Comparison of ENCODE assay signal across 8 mouse cellular contexts in the genomic region with DNA sequence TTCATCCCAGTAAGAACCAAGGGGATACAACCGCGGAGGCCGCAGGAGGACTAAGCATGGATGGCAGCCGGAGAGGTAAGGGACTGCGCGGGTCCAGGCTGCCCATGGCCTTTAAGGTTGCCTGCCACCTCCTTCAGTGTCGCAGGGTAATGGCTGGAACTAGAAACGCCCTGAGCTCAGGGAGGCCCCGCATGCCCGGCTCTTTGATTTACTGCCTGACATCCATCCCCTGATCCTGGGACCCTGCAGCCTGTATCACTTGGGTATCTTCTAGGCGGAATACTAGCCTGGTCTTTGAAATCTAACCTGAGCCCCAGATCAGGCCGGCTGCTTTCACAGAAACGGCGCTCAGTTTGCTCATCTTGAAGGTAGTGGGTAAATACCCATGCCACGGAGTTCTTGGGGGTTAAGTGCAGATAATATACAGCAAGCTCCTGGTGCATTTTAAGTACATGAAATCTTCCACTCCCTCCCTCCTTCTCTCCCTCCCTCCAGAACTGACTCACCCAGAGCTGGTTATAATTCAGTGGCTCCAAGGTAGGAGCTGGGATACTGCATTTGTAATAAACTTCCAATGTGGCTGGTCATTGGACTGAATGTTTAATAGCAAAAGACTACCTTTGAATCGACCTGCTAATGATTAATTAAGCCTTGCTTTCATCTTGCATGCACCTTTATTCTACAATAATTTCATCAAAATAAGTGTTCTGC. TPM values are rescaled to one million over a fixed set of nuclear protein-coding genes. Genes with fewer than 3 reads are reported as not detected.
DNase-seq lines count a peak whose midpoint lies in the region; TF ChIP-seq lines count a peak whose summit lies in the region.

No protein-coding gene starts in this region.

- H3K27ac ChIP-seq in layer of hippocampus, adult 2 months: peak overlapping the region; percentile 95
- H3K27ac ChIP-seq in hindbrain, embryonic 10.5 days: peak overlapping the region; percentile 84
- H3K27ac ChIP-seq in macrophage: no peak overlapping the region

- peaks cover 17% of the 10 kb centered on the region for H3K4me1 ChIP-seq in hindbrain, embryonic 10.5 days (replicated peaks)

- no peaks in the 10 kb centered on the region for H3K27me3 ChIP-seq in hindbrain, embryonic 10.5 days (ENCODE audit: insufficient read depth, poor library complexity, severe bottlenecking)

- H3K9me3 ChIP-seq in hindbrain, embryonic 10.5 days: 0 out of 2 replicates have a peak, but pooled peaks cover 5% of the 10 kb centered on the region

- peaks cover 11% of the 10 kb centered on the region for H3K36me3 ChIP-seq in hindbrain, embryonic 10.5 days
- H3K36me3 ChIP-seq in macrophage (ENCODE audit: inconsistent target): no peaks in the 10 kb centered on the region

- peak overlapping the region; percentile 97 for H3K4me3 ChIP-seq in layer of hippocampus, adult 2 months
- peak overlapping the region; percentile 66 for H3K4me3 ChIP-seq in hindbrain, embryonic 10.5 days
- peak overlapping the region; percentile 87 for H3K4me3 ChIP-seq in macrophage (ENCODE audit: inconsistent target)

- DNase-seq in layer of hippocampus, adult 2 months (ENCODE audit: low spot score in 2 of 2): peak in 1 of 2 experiments; percentile 9
- no peak for DNase-seq in layer of hippocampus, postnatal 36 days
- DNase-seq in brain, adult 2 months (ENCODE audit: low read depth, low spot score): peak; percentile 76
- no peak for DNase-seq in hindbrain, embryonic 10.5 days (ENCODE audit: low spot score)
- no peak for DNase-seq in layer of hippocampus, adult 9-11 months
- DNase-seq in cerebellum, postnatal 10 days: no peak
- DNase-seq in thymus, postnatal 0 days (ENCODE audit: low spot score): no peak

- 2% methylated on average over 16 of the region's 16 CpGs for WGBS in hindbrain, embryonic 10.5 days
- 4% methylated on average over 15 of the region's 16 CpGs for WGBS in macrophage (ENCODE audit: missing documents)

- TF ChIP-seq CTCF in layer of hippocampus, adult 2 months (conservative IDR thresholded peaks at IDR 0.05): no peak

- H3K79me2 ChIP-seq in macrophage (ENCODE audit: inconsistent target): no peaks in the 10 kb centered on the region

RNA-seq across cellular contexts. Expression of a gene that starts 0.5 kb away (rescaled TPM):
- 10 to 100 TPM; 26.3 to 32.2 TPM for total RNA-seq in layer of hippocampus, adult 2 months (2021)
- 10 to 100 TPM; 25.3 to 27.7 TPM for total RNA-seq in layer of hippocampus, postnatal 36 days (2021)
- polyA plus RNA-seq in hindbrain, embryonic 10.5 days (2016; fragmentation: Nextera tagmentation; extraction: Ambion mirVana): 20.2 and 22.5 TPM in 2 replicates
- total RNA-seq in macrophage (2018; cell fraction: chromatin; rRNA removed): 10 to 100 TPM in 18 of 26 experiments, 1 to 10 TPM in 8; 1.9 to 46.0 (median 18.9) TPM
- 1 to 10 TPM in 25 of 26 experiments, under 1 TPM in 1; 0.91 to 5.5 (median 3.7) TPM for total RNA-seq in macrophage (2018; cell fraction: cytosol; rRNA removed)
- total RNA-seq in macrophage (2018; cell fraction: nucleus; rRNA removed): 10 to 100 TPM in 11 of 26 experiments, 1 to 10 TPM in 15; 1.4 to 31.8 (median 9.1) TPM
- 3.7 to 6.6 TPM (median 4.3 TPM) in 3 replicates for polyA plus RNA-seq in macrophage (2018)
- 4.7 and 5.6 TPM in 2 replicates for polyA plus RNA-seq in thymus, postnatal 0 days (2015; fragmentation: Nextera tagmentation; extraction: Ambion mirVana)

RNA-seq across cellular contexts. Expression of a gene that starts 50.3 kb away (rescaled TPM):
- total RNA-seq in layer of hippocampus, adult 2 months (2021): 10 to 100 TPM; 16.8 to 18.6 TPM
- total RNA-seq in layer of hippocampus, postnatal 36 days (2021): 10 to 100 TPM; 17.5 to 18.2 TPM
- polyA plus RNA-seq in hindbrain, embryonic 10.5 days (2016; fragmentation: Nextera tagmentation; extraction: Ambion mirVana): 21.5 and 36.1 TPM in 2 replicates
- not detected for total RNA-seq in macrophage (2018; cell fraction: chromatin; rRNA removed)
- total RNA-seq in macrophage (2018; cell fraction: cytosol; rRNA removed): not detected
- not detected for total RNA-seq in macrophage (2018; cell fraction: nucleus; rRNA removed)
- polyA plus RNA-seq in macrophage (2018): not detected in 3 replicates
- 0.10 and 0.18 TPM in 2 replicates for polyA plus RNA-seq in thymus, postnatal 0 days (2015; fragmentation: Nextera tagmentation; extraction: Ambion mirVana)

Comparison
In these comparisons a context has a peak if more than half of its experiments do, and no peak if none do; other contexts are left out.
1. RNA of a gene that starts 50.3 kb away (polyA plus RNA-seq): 21.5 to 36.1 TPM in hindbrain, embryonic 10.5 days; 0.10 to 0.18 TPM in thymus, postnatal 0 days and not detected in macrophage; every median in the first group is over 10 times any median in the second.
2. Peak in every context shown above with its lines, with median percentiles within 50 percentile points of each other: H3K4me3 ChIP-seq.